Mouse (Mus musculus): ENCODE data around the gene Wscd1. TPM values are rescaled to one million over a fixed set of nuclear protein-coding genes. Genes with fewer than 3 reads are reported as not detected.
"Not testable (repeated sequence)": the region's sequence is repeated elsewhere in the genome, so short reads cannot be mapped to it uniquely, and the experiment has no call there.

The Wscd1 gene
- polyA plus RNA-seq, 1 experiment from 2014 or later = 3.7 TPM

DNA sequence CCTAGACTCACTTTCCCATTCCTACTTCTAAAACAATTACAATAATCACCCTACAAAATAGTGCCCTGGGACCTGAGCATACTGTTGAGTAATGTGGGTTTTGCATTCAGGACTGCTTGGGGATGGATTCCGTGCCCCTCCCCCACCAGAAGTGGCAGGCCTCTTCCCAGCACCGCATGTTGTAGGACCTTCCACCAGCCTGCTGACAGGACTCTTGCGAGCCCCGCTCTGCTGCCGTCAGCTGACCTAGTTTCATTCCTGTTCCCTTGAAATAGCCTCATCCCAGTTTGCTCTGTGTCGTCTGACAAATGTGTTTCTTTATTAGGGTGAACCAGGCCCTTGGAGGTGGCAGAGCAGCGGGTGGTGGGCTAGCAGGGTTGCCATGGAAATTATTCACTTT lies 64.8 kb downstream of the Wscd1 start:
- no peak for ATAC-seq (ENCODE audit: insufficient number of reproducible peaks, insufficient read depth, low FRiP score, low read depth)
- Histone ChIP-seq H3K4me2 (ENCODE audit: low read length) (no peak overlapping the region), H3K4me1 (ENCODE audit: control insufficient read depth in 2 of 2, insufficient read depth in 2 of 2, low read length in 2 of 2) (no peaks in the 10 kb centered on the region; a peak in 2 of 4 replicates), H3K9ac (ENCODE audit: low read length) (no peak overlapping the region), H3K36me3 (ENCODE audit: control insufficient read depth, insufficient read depth, low read length) (no peaks in the 10 kb centered on the region), H3K27me3 (ENCODE audit: control insufficient read depth, insufficient read depth, low read length) (no peaks in the 10 kb centered on the region), H3K27ac (replicated peaks in 1 of 2; ENCODE audit: control insufficient read depth in 1 of 2, insufficient read depth in 1 of 2, low read depth in 2 of 2, low read length in 2 of 2) (no peak overlapping the region), H3K4me3 (ENCODE audit: control insufficient read depth in 1 of 2, insufficient read depth in 1 of 2, low read depth in 1 of 2, low read length in 2 of 2) (no peak overlapping the region), H3K9me3 (ENCODE audit: control insufficient read depth, low read length) (no peaks in the 10 kb centered on the region)
- WGBS = 24% methylated on average over 7 of the region's 7 CpGs

DNA sequence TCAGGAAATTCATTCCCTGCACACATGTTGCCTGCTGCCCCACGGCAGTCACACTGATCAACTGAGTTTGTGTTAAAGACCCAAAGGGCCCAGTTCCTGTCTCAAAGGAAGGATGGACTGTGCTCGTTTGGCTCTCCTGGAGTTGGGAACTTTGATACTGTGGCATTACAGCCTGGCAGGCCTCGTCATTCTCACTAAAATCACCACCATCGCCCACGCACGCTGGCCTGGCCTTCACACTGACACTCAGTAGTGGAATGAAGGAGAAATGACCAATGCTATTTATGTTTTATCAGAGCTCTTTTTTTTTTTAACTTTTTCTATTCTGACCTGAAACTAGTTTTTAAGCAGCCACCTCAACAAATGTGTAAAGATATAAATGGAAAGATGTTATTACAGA lies 65.6 kb downstream of the Wscd1 start:
- Histone ChIP-seq H3K9ac (ENCODE audit: low read length) (no peak overlapping the region), H3K4me2 (ENCODE audit: low read length) (no peak overlapping the region), H3K4me3 (ENCODE audit: control insufficient read depth in 1 of 2, insufficient read depth in 1 of 2, low read depth in 1 of 2, low read length in 2 of 2) (no peak overlapping the region), H3K36me3 (ENCODE audit: control insufficient read depth, insufficient read depth, low read length) (no peaks in the 10 kb centered on the region), H3K27me3 (ENCODE audit: control insufficient read depth, insufficient read depth, low read length) (no peaks in the 10 kb centered on the region), H3K27ac (replicated peaks in 1 of 2; ENCODE audit: control insufficient read depth in 1 of 2, insufficient read depth in 1 of 2, low read depth in 2 of 2, low read length in 2 of 2) (no peak overlapping the region), H3K9me3 (ENCODE audit: control insufficient read depth, low read length) (no peaks in the 10 kb centered on the region), H3K4me1 (ENCODE audit: control insufficient read depth in 2 of 2, insufficient read depth in 2 of 2, low read length in 2 of 2) (no peaks in the 10 kb centered on the region; a peak in 2 of 4 replicates)
- ATAC-seq (ENCODE audit: insufficient number of reproducible peaks, insufficient read depth, low FRiP score, low read depth) = no peak
- WGBS = 76% methylated on average over 6 of the region's 6 CpGs

DNA sequence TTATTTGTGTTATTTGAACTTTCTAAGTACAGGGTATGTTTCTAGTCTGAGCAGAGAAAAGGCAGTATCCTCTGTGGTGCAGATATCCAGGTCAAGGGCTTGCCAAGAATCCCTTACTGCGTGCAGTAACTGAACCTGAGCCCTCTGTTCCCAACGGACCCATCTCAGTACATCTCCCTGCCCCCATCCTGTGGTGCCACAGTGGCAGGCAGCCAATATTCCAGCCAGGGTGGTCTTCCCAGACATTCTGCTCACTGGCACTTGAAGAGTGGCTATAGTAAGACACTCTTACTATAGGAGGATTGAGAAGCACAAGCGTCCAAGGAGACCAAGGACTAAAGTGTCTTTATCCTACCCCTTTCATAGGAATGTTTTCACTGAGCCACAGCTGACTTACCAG lies 67.2 kb downstream of the Wscd1 start:
- Histone ChIP-seq H3K27me3 (ENCODE audit: control insufficient read depth, insufficient read depth, low read length) (no peaks in the 10 kb centered on the region), H3K27ac (replicated peaks in 1 of 2; ENCODE audit: control insufficient read depth in 1 of 2, insufficient read depth in 1 of 2, low read depth in 2 of 2, low read length in 2 of 2) (no peak overlapping the region), H3K4me2 (ENCODE audit: low read length) (no peak overlapping the region), H3K4me1 (ENCODE audit: control insufficient read depth in 2 of 2, insufficient read depth in 2 of 2, low read length in 2 of 2) (no peaks in the 10 kb centered on the region; a peak in 2 of 4 replicates), H3K36me3 (ENCODE audit: control insufficient read depth, insufficient read depth, low read length) (no peaks in the 10 kb centered on the region), H3K9me3 (ENCODE audit: control insufficient read depth, low read length) (no peaks in the 10 kb centered on the region), H3K4me3 (ENCODE audit: control insufficient read depth in 1 of 2, insufficient read depth in 1 of 2, low read depth in 1 of 2, low read length in 2 of 2) (no peak overlapping the region), H3K9ac (ENCODE audit: low read length) (no peak overlapping the region)
- WGBS = 81% methylated on average over 3 of the region's 3 CpGs
- no peak for ATAC-seq (ENCODE audit: insufficient number of reproducible peaks, insufficient read depth, low FRiP score, low read depth)

DNA sequence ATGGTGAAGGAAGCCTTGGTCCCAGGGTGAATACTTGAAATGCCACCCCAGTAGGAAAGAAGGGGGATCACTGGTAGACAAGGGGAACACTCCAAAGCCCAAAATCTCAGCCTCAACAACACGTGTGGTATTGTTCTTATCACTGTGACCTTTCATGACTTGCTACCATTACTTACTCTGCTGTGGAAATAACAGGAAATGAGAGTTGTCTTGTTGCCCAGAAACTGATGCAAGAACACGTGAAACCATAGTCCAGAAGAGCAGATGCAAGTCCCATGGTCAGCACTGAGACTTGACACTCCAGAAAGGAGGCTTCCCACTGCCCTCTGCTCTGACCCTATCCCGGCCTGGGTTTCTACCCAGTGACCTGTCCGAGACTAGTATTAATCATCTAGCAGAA lies 67.6 kb downstream of the Wscd1 start:
- Histone ChIP-seq H3K4me2 (ENCODE audit: low read length) (no peak overlapping the region), H3K4me3 (ENCODE audit: control insufficient read depth in 1 of 2, insufficient read depth in 1 of 2, low read depth in 1 of 2, low read length in 2 of 2) (no peak overlapping the region), H3K27ac (replicated peaks in 1 of 2; ENCODE audit: control insufficient read depth in 1 of 2, insufficient read depth in 1 of 2, low read depth in 2 of 2, low read length in 2 of 2) (no peak overlapping the region), H3K9me3 (ENCODE audit: control insufficient read depth, low read length) (no peaks in the 10 kb centered on the region), H3K9ac (ENCODE audit: low read length) (no peak overlapping the region), H3K36me3 (ENCODE audit: control insufficient read depth, insufficient read depth, low read length) (no peaks in the 10 kb centered on the region), H3K4me1 (ENCODE audit: control insufficient read depth in 2 of 2, insufficient read depth in 2 of 2, low read length in 2 of 2) (no peaks in the 10 kb centered on the region; a peak in 2 of 4 replicates), H3K27me3 (ENCODE audit: control insufficient read depth, insufficient read depth, low read length) (no peaks in the 10 kb centered on the region)
- ATAC-seq (ENCODE audit: insufficient number of reproducible peaks, insufficient read depth, low FRiP score, low read depth) = no peak
- WGBS = 56% methylated on average over 4 of the region's 4 CpGs

DNA sequence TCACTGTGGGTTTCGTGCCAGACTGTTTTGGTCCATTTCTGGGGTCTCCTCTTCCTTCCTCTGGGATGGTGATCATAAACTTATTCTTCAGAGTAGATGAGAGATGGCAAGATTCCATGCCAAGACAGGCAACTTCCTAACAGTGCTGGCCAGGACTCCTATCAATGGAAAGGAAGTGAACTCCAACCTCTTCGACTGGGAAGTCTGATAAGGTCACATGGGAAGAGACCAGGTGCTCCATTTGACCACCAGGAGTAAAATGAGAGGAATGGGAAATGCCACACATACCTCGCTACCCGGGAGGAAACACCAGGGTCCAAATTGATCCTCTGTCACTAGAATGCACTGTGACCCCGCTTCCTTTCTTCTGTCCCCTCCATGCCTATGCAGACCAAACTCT lies 68.4 kb downstream of the Wscd1 start:
- whole genome bisulfite sequencing = 45% methylated on average over 5 of the region's 5 CpGs
- Histone ChIP-seq H3K36me3 (ENCODE audit: control insufficient read depth, insufficient read depth, low read length) (no peaks in the 10 kb centered on the region), H3K4me1 (ENCODE audit: control insufficient read depth in 2 of 2, insufficient read depth in 2 of 2, low read length in 2 of 2) (no peaks in the 10 kb centered on the region; a peak in 2 of 4 replicates), H3K9me3 (ENCODE audit: control insufficient read depth, low read length) (no peaks in the 10 kb centered on the region), H3K4me3 (ENCODE audit: control insufficient read depth in 1 of 2, insufficient read depth in 1 of 2, low read depth in 1 of 2, low read length in 2 of 2) (no peak overlapping the region), H3K27me3 (ENCODE audit: control insufficient read depth, insufficient read depth, low read length) (no peaks in the 10 kb centered on the region), H3K27ac (replicated peaks in 1 of 2; ENCODE audit: control insufficient read depth in 1 of 2, insufficient read depth in 1 of 2, low read depth in 2 of 2, low read length in 2 of 2) (no peak overlapping the region), H3K9ac (ENCODE audit: low read length) (no peak overlapping the region), H3K4me2 (ENCODE audit: low read length) (no peak overlapping the region)
- ATAC-seq (ENCODE audit: insufficient number of reproducible peaks, insufficient read depth, low FRiP score, low read depth) = no peak

DNA sequence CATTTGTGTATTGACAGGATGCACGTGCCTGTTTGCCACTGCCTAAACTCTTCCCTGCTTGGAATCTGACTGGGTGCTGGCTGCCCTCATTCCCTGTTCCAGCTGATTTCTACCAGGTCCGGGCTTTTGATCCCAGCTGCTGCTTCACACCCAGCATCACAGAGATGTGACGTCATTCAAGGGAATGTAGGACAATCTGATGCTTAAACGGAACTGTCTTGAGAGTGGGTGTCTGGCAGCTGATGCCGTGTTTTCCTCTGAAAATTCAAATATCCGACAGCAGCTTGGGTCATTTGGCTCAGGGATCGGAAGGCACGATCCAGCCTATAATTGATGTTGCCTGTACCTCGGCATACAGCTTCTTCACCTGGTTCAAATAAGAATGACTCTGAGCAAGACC lies 70.2 kb downstream of the Wscd1 start:
- H3K4me1 ChIP-seq (ENCODE audit: control insufficient read depth in 2 of 2, insufficient read depth in 2 of 2, low read length in 2 of 2) = no peaks in the 10 kb centered on the region; a peak in 1 of 4 replicates
- no peaks in the 10 kb centered on the region for H3K27me3 ChIP-seq (ENCODE audit: control insufficient read depth, insufficient read depth, low read length)
- no peak overlapping the region for H3K9ac ChIP-seq (ENCODE audit: low read length)
- no peak for ATAC-seq (ENCODE audit: insufficient number of reproducible peaks, insufficient read depth, low FRiP score, low read depth)
- 68% methylated on average over 9 of the region's 9 CpGs for WGBS
- no peak overlapping the region for H3K4me2 ChIP-seq (ENCODE audit: low read length)
- no peaks in the 10 kb centered on the region for H3K36me3 ChIP-seq (ENCODE audit: control insufficient read depth, insufficient read depth, low read length)
- H3K9me3 ChIP-seq (ENCODE audit: control insufficient read depth, low read length) = no peaks in the 10 kb centered on the region
- no peak overlapping the region for H3K27ac ChIP-seq (replicated peaks in 1 of 2; ENCODE audit: control insufficient read depth in 1 of 2, insufficient read depth in 1 of 2, low read depth in 2 of 2, low read length in 2 of 2)
- H3K4me3 ChIP-seq (ENCODE audit: control insufficient read depth in 1 of 2, insufficient read depth in 1 of 2, low read depth in 1 of 2, low read length in 2 of 2) = no peak overlapping the region

DNA sequence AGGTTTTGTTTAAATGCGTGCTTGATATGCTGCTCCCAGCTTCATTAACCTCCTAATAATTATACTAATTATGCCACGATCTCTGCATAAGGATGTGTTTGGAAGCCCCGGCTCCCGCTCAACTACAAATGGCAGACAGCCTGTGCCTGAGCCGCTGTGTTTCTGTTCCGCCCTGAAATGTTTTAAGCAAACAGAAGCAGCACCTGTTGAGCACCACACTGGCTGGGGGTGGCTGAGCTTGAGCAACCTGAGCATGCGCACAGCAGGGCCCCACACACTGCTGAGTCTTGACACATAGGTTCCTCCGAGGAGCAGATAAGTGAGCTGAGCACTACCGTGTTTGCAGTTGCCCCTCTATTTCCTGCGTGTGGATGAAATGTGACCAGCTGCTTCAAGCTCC lies 71.1 kb downstream of the Wscd1 start:
- Histone ChIP-seq H3K4me2 (ENCODE audit: low read length) (no peak overlapping the region), H3K27ac (replicated peaks in 1 of 2; ENCODE audit: control insufficient read depth in 1 of 2, insufficient read depth in 1 of 2, low read depth in 2 of 2, low read length in 2 of 2) (no peak overlapping the region), H3K36me3 (ENCODE audit: control insufficient read depth, insufficient read depth, low read length) (no peaks in the 10 kb centered on the region), H3K4me1 (ENCODE audit: control insufficient read depth in 2 of 2, insufficient read depth in 2 of 2, low read length in 2 of 2) (no peaks in the 10 kb centered on the region; a peak in 1 of 4 replicates), H3K9me3 (ENCODE audit: control insufficient read depth, low read length) (no peaks in the 10 kb centered on the region), H3K9ac (ENCODE audit: low read length) (no peak overlapping the region), H3K27me3 (ENCODE audit: control insufficient read depth, insufficient read depth, low read length) (no peaks in the 10 kb centered on the region), H3K4me3 (ENCODE audit: control insufficient read depth in 1 of 2, insufficient read depth in 1 of 2, low read depth in 1 of 2, low read length in 2 of 2) (no peak overlapping the region)
- 44% methylated on average over 10 of the region's 10 CpGs for WGBS
- no peak for ATAC-seq (ENCODE audit: insufficient number of reproducible peaks, insufficient read depth, low FRiP score, low read depth)

DNA sequence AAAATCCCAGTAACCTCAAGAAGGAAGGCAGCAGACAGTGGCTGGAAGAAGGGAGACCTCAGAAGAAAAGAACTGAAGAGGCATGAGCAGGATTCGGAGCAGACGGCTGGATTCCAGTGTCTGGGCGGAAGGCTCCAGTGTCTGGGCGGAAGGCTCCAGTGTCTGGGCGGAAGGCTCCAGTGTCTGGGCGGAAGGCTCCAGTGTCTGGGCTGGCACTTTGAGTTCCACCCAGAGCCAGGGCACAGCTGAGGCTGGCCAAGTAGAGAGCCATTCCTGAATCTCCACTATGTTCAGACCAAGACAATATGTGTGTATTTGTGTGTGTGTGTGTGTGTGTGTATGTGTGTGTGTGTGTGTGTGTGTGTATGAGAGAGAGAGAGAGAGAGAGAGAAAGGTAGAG lies 71.8 kb downstream of the Wscd1 start:
- not testable (repeated sequence) for H3K9ac ChIP-seq (ENCODE audit: low read length); ATAC-seq (ENCODE audit: insufficient number of reproducible peaks, insufficient read depth, low FRiP score, low read depth); H3K27me3 ChIP-seq (ENCODE audit: control insufficient read depth, insufficient read depth, low read length); H3K9me3 ChIP-seq (ENCODE audit: control insufficient read depth, low read length); H3K4me2 ChIP-seq (ENCODE audit: low read length); H3K36me3 ChIP-seq (ENCODE audit: control insufficient read depth, insufficient read depth, low read length); H3K27ac ChIP-seq (replicated peaks in 1 of 2; ENCODE audit: control insufficient read depth in 1 of 2, insufficient read depth in 1 of 2, low read depth in 2 of 2, low read length in 2 of 2); H3K4me1 ChIP-seq (ENCODE audit: control insufficient read depth in 2 of 2, insufficient read depth in 2 of 2, low read length in 2 of 2); H3K4me3 ChIP-seq (ENCODE audit: control insufficient read depth in 1 of 2, insufficient read depth in 1 of 2, low read depth in 1 of 2, low read length in 2 of 2)
- 62% methylated on average over 6 of the region's 6 CpGs for WGBS
